Mouse (Mus musculus) left cerebral cortex, adult 9 months (tissue): ENCODE data around the gene Myoz2.
A peak's percentile ranks its signal among the peaks of the same experiment; 100 is the strongest.

Experiments
- DNase-seq, 2 experiments: peaks; one replicate each; pipeline ENCODE4 v3.0.0; 2022; ENCODE audit warnings: low spot score in 2 of 2

Myoz2 gene

DNA sequence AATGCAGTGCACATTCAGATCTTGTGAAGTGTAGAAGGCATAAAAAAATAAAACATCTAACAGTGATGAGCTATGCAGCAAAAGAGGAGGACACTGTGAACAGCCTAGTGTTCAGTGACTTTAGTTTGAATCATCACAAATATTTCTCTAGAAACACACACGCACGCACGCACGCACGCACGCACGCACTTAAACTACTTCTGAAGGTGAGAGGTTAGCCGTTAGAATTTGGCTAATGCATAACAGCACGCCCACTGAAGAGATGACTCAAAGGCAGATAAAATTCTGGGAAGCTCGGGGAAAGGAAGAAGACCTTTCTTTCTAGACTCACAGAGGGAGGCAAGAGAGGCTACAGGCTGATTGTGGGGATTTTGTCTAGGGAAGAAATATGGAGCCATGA is 27.4 kb downstream of the Myoz2 start:
- DNase-seq = no peak

DNA sequence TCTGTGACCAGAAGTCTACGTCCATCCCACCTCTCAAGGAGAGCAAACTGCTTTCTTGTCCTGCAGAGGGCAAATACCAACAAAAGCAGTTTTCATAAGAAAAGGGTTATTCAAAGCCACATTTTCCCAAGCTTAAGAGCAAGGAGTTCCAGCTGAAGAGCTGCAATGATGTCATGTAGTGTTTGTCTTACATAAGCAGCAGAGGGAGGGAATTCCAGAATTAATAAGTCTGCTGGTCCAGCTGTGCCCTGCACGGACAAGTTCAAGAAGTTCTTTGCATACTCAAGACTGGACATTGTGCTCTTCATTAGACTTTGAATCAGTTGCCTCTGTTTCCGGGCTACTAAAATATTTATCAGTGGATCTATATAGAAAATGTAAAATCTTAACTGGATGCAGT is 33.8 kb downstream of the Myoz2 start:
- no peak for DNase-seq

DNA sequence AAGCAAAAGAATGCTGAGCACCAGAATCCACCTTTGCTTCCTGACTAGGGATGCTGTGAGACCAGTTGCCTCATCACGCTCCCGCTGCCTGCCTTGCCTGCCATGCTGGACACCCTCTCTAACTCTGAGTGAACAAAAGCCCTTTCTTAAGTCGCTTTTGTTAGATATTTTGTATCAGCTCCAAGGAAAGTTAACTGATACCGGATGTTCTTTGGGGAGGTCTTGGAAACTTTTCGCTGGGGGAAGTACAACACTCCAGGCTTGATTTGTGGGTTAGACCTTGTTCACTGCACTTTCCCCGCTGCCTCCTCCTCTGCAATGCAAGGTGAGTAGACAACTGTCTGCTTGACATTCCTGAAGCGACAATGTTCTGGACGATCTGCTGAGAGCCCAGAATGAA is 36.3 kb downstream of the Myoz2 start:
- DNase-seq = no peak

DNA sequence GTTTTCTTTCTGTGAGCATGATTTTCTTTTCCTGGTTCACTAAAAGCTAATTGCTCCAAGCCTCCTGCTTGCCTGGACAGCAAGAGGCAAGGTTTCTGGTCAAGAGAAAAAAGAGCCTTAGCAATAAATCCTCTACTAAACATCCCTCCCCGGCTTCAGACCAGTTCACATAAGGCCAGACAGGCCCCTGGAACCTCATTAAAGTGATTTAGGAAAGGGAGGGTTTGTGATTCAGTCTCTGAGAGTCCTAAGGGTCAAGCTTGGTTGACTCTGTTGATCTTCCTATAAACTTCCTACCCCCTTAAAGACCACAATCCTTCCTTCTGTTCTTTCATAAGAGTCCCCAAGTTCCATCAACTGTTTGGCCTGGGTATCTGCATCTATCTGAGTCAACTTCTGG is 37.8 kb downstream of the Myoz2 start:
- DNase-seq = no peak

DNA sequence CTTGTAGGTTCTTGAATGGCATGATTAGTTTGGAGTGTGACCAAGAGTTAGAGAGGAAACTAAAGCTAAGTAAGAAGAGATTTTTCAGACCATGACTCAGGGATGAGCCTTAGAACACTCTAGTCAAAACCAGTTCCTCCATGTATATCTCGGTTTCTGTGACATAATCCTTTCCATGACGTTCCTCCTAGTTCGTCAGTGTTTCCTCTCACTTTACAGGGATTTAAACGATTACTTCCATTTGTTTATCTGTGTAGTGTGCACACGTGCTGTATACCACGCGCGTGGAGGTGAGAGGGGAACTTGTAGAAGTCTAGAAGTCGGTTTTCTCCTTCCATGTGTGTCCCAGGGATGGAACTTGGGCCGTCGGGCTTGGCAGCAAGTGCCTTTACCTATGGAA is 47.9 kb downstream of the Myoz2 start:
- DNase-seq = no peak

DNA sequence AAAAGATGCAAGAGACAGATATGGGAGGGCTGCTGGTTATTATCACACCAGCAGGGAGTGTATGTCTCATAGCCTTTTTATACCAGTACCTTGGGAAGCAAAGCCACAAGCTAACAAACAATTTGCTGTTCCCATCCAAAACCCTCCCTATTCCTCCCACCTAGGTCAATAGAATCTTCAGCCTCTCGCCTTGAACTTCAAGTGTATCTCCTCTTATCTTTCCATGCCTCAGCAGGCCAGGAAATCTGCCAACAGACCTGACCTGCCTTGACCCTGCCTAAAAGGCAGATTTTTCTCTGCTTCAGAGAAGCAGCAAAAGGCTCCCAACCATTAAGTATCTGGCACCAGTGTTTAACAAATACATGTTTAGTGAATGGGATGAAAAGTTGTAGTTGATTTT is 48.4 kb downstream of the Myoz2 start:
- DNase-seq = no peak

DNA sequence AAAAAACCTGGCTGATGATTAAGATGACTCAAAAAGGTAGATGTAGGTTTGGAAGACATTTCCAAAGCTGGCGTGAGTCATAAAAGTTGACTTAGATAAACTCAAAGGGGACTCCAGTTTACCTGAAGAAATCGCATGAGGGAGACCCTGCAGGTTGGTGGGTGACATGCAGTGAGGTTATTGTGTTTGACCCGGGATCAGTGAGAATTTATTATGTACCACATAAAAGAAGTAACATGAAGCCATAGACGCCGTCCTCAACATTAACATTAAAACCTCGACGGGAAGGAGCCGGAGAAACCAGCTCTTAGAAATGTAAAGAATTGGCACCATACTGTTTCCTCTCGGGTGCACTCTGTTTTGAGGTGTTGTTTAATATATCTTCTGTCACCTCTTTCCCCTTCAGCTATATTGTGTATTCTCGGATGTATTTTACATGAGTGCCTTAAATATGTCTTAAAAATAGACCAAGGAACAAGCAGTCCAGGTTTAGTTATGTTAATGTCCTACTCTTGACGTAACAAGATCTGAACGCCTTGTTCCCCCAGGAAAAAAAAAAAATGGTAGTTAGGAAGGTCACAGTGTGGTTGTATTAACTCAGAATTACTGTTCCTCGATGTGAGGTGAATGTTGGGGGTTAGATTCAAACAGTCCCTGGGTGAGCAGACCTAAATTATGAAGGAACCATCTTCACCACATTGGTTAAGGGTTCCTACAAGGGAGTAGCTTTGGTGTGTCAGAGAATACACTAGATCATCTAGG is 49.5 kb downstream of the Myoz2 start:
- no peak for DNase-seq

DNA sequence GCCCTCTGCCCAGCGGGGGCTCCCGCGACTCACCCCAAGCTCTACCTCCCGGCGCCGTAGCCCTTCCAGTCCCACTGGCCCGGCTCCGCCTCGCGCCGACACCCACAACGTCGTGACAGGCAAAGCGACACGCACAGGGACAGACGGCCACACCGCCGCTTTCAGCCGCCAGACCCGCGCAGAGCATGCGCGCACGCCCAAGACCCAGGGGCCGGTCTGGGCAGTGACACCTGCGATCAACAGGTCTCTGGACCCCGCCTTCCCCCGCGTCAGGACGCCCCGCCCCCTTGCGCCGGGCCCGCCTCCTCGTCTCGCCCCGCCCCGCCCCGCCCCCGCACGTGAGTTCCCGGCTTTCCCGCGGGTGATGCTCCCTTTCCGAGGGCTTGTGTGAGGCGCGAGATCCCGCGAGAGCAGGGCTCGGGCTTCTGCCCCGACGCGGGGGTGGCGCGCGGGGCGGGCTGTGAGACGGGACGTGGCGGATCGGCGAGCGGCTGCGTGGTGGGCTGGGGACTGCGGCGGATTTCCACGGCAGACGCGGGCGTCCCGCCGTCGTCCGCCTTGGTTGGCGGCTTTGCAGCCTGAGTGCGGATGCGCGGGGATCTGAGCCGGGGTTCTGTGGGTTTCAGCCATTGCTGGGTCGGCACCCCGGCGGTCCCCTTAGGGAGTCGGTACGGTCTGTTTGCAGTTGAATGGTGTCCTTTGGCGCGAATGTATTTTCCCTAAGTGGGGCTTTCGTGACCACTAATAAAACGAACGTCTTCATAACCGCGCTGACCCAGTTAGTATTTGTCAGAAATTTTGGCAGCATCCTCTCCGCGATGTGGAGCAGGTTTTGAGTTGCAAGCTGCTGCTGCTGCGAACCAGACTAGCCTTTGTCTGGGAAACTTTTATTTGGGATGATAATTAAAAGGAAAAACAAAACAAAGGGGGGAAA is 50.3 kb downstream of the Myoz2 start, which contains the start of gene Usp53:
Gene Usp53, minus strand, starts transcription at position 262 of the 934 bp plus-strand sequence.
- peak; percentile 88 to 92 for DNase-seq

DNA sequence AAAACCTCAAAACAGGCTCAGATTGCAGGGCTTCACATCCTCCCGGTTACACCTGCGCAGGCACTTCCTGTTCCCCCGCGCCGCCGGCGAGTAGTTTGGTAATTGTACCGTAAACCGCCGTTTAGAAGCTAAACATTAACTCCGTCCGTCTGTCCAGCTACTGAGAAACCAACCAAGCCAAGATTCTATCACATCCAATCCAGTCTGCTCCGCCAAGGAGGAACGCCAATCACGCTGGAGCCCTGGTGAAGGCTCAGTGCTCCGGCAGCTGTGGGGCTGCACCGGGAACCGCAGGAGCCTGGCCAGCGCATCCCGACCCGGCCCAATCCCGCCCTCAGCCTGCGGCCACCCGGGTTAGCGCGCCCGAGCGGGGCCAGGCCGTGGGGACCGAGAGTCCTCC is 51.0 kb downstream of the Myoz2 start:
- peak in 1 of 2 experiments; percentile 44 for DNase-seq

DNA sequence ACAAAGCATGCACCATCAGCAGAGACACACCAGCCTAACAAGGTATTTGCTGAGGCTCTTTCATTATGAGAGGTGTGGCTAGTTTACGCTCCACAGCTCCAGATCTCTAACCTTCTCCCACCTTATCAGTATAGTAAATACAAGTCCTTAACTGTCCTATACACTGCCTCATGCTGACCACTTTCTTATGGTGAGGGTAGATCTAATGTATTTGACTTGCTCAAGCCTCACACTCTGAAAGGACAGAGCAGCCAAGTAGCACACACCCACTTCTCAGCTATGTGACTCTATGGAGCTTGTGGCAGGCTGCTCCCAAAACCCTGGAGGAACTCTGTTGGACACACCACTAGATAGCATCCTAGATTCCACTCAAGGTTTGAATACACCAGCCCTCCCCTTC is 58.9 kb downstream of the Myoz2 start:
- no peak for DNase-seq

DNA sequence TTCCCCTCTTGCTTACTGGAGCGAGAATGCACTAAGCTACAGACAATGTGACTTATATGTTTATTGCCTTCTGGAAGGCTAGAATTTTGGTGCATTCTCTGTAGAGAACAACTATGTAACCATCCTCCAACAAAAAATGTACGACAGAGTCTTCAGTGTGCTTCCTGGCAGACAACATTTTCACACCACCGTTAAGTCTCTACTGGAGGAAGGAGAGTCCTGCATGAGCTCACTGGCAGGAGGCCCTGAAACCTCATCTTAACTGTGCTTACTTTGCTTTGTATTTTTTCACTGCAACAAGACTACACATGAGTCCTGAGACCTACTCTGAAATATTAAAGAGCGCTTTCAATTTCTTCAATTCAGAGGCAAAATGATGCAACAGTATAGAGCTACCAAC is 59.5 kb downstream of the Myoz2 start:
- DNase-seq = peak in 1 of 2 experiments; percentile 23

DNA sequence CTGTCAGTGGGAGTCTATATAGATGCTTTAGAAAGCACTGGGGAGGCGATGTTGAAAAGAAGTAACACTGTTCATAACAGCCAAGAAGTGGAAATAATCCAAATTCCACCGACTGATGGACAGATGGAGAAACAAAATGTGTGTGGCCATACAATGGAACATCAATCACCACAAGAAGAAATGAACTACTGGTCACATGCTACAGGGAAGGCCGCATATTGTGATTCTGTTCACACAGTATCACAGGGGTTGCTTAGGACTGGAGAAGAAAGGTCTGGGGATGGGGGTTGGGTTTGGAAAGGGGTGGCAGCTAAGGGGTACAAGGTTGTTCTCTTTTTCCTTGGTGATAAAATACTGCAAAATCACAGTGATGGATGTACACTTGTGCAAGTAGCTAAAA is 60.0 kb downstream of the Myoz2 start:
- no peak for DNase-seq

DNA sequence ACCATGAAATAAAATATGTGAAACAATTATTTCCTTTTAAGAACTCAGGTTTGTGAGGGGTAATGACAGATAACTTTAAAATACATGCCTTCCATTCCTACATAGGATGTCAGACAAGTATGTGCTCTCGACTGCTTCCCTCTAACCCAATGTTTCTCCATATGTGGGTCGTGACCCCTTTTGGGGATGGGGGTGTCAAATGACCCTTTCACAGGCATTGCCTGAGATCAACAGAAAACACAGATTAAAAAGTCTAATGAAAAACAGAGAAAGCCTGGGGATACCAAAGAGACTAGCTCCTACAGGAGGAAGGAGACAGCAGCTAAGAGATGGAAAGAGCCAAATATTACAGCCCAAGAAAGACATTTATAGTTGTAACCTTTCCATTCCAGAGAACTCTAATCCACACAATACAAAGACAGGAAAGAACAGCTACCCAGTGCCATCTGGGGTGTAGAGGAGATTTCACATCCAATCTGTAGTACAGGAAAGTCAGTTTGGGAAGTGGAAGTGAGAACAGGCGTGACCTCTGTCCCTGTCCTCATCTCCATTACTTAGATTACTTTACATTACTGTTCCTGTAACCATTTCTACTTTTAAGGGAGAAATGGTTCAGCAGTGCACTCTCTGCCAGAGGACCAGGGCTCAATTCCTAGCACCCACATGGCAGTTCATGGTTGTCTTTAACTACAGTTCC is 62.5 kb downstream of the Myoz2 start:
- no peak for DNase-seq

DNA sequence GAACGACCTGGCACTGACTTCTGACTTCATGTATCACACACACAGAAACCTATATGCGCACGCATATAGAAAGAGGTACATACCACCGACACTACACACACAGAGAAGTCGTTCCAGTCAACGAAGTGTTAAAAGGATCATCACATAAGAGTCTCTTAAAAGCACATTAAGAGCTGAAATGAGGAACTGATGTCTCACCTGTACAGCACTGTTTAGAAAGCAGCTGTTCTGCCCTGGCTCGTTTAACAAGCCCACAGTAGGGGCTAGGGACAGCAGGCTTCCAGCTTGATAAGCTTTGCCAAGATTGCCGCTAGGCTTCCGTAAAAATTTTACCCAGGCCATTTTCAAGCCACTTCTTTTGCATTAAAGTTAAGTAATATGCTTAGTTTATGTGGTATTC is 66.4 kb downstream of the Myoz2 start:
- no peak for DNase-seq

DNA sequence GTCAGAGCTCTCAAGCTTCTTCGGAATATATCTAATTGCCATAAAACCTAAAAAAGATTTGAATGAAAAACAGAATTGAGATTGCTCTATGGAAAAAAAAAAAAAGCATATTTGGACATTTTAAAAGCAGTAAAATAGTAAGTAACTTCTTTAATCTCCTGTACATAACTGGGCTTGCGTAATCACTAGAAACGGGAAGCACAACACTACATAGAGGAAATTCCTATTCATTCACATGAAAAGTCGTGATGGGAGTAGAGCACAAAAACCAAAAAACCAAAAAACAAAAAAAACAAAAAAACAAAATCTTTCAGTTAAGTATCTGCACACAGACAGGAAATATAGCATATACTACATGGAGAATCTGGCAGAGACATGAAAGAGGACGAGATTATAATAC is 70.5 kb downstream of the Myoz2 start:
- no peak for DNase-seq
